In the genomic region with DNA sequence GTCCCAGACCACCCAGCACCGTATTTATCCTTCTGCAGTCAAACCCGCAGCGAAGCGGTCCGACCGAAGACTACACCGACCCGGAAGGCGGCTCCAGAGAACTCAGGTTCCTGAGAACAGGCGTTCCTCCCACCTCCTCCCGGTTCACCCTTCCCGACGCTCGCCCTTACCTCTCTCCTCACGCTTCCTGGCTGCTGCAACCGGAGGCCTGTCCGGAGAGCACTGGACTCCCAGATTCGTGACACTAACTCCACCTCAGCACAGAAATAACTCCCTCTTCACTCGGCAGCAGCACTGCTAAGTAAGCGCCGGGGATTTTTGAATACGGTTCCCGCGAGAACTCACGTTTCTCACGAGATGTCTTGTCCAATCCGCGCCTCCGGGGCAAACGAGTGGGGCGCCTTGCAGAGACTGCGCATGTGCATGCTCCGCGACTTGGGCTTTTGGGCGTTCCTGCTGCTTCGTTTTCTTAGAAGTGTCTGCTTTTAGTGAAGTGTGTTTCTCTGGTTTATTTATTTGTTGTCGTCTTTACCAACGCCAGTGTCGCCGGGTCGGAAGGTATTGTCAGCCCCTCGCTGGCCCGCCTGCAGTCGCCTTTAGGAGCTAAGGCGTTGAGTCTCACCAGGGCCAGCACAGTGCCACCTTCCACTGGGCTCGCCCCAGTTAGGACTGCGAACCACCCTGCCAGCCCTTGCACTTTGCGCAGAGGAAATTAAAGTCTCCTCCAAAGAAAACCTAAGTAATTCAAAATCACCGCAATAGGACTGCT, we compare ENCODE assay signal across 8 mouse cellular contexts. TPM values are rescaled to one million over a fixed set of nuclear protein-coding genes. Genes with fewer than 3 reads are reported as not detected.
DNase-seq lines count a peak whose midpoint lies in the region; ATAC-seq lines count a peak whose summit lies in the region.

Gene Spdl1, minus strand, starts transcription at position 324 of the 769 bp plus-strand sequence.

- DNase-seq in CD8-positive naive resting alpha-beta T cell, adult 2 months (ENCODE audit: low read depth in 2 of 2, low spot score in 2 of 2) = peak; percentile 94 to 95
- DNase-seq in c-Kit-positive CD71-negative TER-119-negative erythroid progenitor cells, embryonic 14.5 days (ENCODE audit: low read depth) = peak; percentile 98
- peak; percentile 95 for DNase-seq in forebrain, embryonic 10.5 days (ENCODE audit: extremely low spot score, low spot score)
- DNase-seq in kidney, postnatal 36 days = peak; percentile 96 to 99
- peak; percentile 91 for DNase-seq in telencephalon, adult 2 months (ENCODE audit: low read depth, low spot score)

- peak within 1 kb of the TSS; percentile 93 for H3K27ac ChIP-seq in forebrain, embryonic 10.5 days
- peak within 1 kb of the TSS; percentile 89 for H3K27ac ChIP-seq in heart, embryonic 16.5 days (ENCODE audit: low read length)
- peak within 1 kb of the TSS; percentile 85 for H3K27ac ChIP-seq in liver, embryonic 15.5 days (replicated peaks)
- H3K27ac ChIP-seq in neural tube, embryonic 12.5 days = no peak within 1 kb of the TSS

- ATAC-seq in heart, embryonic 16.5 days (replicated peaks; ENCODE audit: extremely low read depth, insufficient read depth, low FRiP score) = peak; percentile 94
- ATAC-seq in liver, embryonic 15.5 days (ENCODE audit: insufficient read depth) = peak; percentile 94
- ATAC-seq in neural tube, embryonic 12.5 days (ENCODE audit: low FRiP score, low read depth) = peak; percentile 95

- peaks cover 28% of the 10 kb centered on the region for H3K36me3 ChIP-seq in forebrain, embryonic 10.5 days (replicated peaks)
- peaks cover 11% of the 10 kb centered on the region for H3K36me3 ChIP-seq in heart, embryonic 16.5 days (ENCODE audit: control insufficient read depth, insufficient read depth)
- peaks cover 23% of the 10 kb centered on the region for H3K36me3 ChIP-seq in liver, embryonic 15.5 days (replicated peaks)
- peaks cover 14% of the 10 kb centered on the region for H3K36me3 ChIP-seq in neural tube, embryonic 12.5 days

- H3K4me3 ChIP-seq in forebrain, embryonic 10.5 days = peak within 1 kb of the TSS; percentile 82
- peak within 1 kb of the TSS; percentile 93 for H3K4me3 ChIP-seq in heart, embryonic 16.5 days (ENCODE audit: low read length)
- peak within 1 kb of the TSS; percentile 84 for H3K4me3 ChIP-seq in liver, embryonic 15.5 days (replicated peaks)
- peak within 1 kb of the TSS; percentile 69 for H3K4me3 ChIP-seq in neural tube, embryonic 12.5 days

- H3K9me3 ChIP-seq in forebrain, embryonic 10.5 days = no peaks in the 10 kb centered on the region
- H3K9me3 ChIP-seq in heart, embryonic 16.5 days (replicated peaks; ENCODE audit: control insufficient read depth, low read length) = no peaks in the 10 kb centered on the region
- no peaks in the 10 kb centered on the region for H3K9me3 ChIP-seq in liver, embryonic 15.5 days (replicated peaks)
- no peaks in the 10 kb centered on the region for H3K9me3 ChIP-seq in neural tube, embryonic 12.5 days

- H3K4me1 ChIP-seq in forebrain, embryonic 10.5 days = peaks cover 22% of the 10 kb centered on the region
- H3K4me1 ChIP-seq in heart, embryonic 16.5 days (ENCODE audit: control insufficient read depth, insufficient read depth, low read length) = peaks cover 11% of the 10 kb centered on the region
- peaks cover 26% of the 10 kb centered on the region for H3K4me1 ChIP-seq in liver, embryonic 15.5 days (replicated peaks)
- H3K4me1 ChIP-seq in neural tube, embryonic 12.5 days = peaks cover 10% of the 10 kb centered on the region

- peak within 1 kb of the TSS; percentile 89 for H3K9ac ChIP-seq in heart, embryonic 16.5 days (ENCODE audit: low read length)
- peak within 1 kb of the TSS; percentile 76 for H3K9ac ChIP-seq in liver, embryonic 15.5 days
- peak within 1 kb of the TSS; percentile 71 for H3K9ac ChIP-seq in neural tube, embryonic 12.5 days

- no peaks in the 10 kb centered on the region for H3K27me3 ChIP-seq in forebrain, embryonic 10.5 days (ENCODE audit: poor library complexity, severe bottlenecking)
- no peaks in the 10 kb centered on the region for H3K27me3 ChIP-seq in heart, embryonic 16.5 days (ENCODE audit: control insufficient read depth, insufficient read depth, low read length)
- no peaks in the 10 kb centered on the region for H3K27me3 ChIP-seq in liver, embryonic 15.5 days
- H3K27me3 ChIP-seq in neural tube, embryonic 12.5 days (replicated peaks) = no peaks in the 10 kb centered on the region

- WGBS in forebrain, embryonic 10.5 days = under 1% methylated on average over 49 of the region's 49 CpGs
- under 1% methylated on average over 49 of the region's 49 CpGs for WGBS in heart, embryonic 16.5 days
- under 1% methylated on average over 49 of the region's 49 CpGs for WGBS in liver, embryonic 15.5 days (ENCODE audit: insufficient replicate concordance)
- WGBS in neural tube, embryonic 12.5 days = under 1% methylated on average over 49 of the region's 49 CpGs

- peak within 1 kb of the TSS; percentile 96 for H3K4me2 ChIP-seq in heart, embryonic 16.5 days (ENCODE audit: low read depth, low read length)
- H3K4me2 ChIP-seq in liver, embryonic 15.5 days = peak within 1 kb of the TSS; percentile 89
- H3K4me2 ChIP-seq in neural tube, embryonic 12.5 days (replicated peaks) = peak within 1 kb of the TSS; percentile 66

RNA-seq across cellular contexts. Expression of gene Spdl1, which starts in this region (rescaled TPM):
- polyA plus RNA-seq in forebrain, embryonic 10.5 days (2016; fragmentation: Nextera tagmentation; extraction: Ambion mirVana) = 31.6 and 34.4 TPM in 2 replicates
- polyA plus RNA-seq in heart, embryonic 16.5 days (2015; fragmentation: Nextera tagmentation; extraction: Ambion mirVana) = 14.9 and 16.3 TPM in 2 replicates
- 12.6 and 12.9 TPM in 2 replicates for polyA plus RNA-seq in liver, embryonic 15.5 days (2015; fragmentation: Nextera tagmentation; extraction: Ambion mirVana)
- polyA plus RNA-seq in neural tube, embryonic 12.5 days (2016; fragmentation: Nextera tagmentation; extraction: Ambion mirVana) = 13.3 and 17.2 TPM in 2 replicates
